Mouse (Mus musculus): ENCODE data around the gene Cyb5r1.

- no peak for TF ChIP-seq ZC3H11A (IDR thresholded peaks at IDR 0.05; ENCODE audit: low read depth, low read length)
- TF ChIP-seq POLR2A (IDR thresholded peaks at IDR 0.05; ENCODE audit: low read depth, low read length): no peak
- TF ChIP-seq MEF2A (IDR thresholded peaks at IDR 0.05; ENCODE audit: borderline replicate concordance, low read depth, low read length): no peak
- TF ChIP-seq CHD2 (IDR thresholded peaks at IDR 0.05; ENCODE audit: low read length): no peak
- no peak for TF ChIP-seq CTCF (conservative IDR thresholded peaks at IDR 0.05 in 1 of 2, IDR thresholded peaks at IDR 0.05 in 1 of 2; ENCODE audit: low read depth in 2 of 2, low read length in 2 of 2)
- no peak for TF ChIP-seq ETS1 (conservative IDR thresholded peaks at IDR 0.05; ENCODE audit: low read depth, low read length)
- no peak for TF ChIP-seq NRF1 (IDR thresholded peaks at IDR 0.05; ENCODE audit: low read depth, low read length)
- TF ChIP-seq MAFK (IDR thresholded peaks at IDR 0.05; ENCODE audit: insufficient replicate concordance, low read length): no peak
These were observed 5.6 kb upstream of the Cyb5r1 start for GRCm38 (mm10) chr1:134399735-134400134.
